Mouse (Mus musculus): ENCODE results near the gene Srp54c. TPM values are rescaled to one million over a fixed set of nuclear protein-coding genes. Genes with fewer than 3 reads are reported as not detected.
"Not testable (repeated sequence)": the region's sequence is repeated elsewhere in the genome, so short reads cannot be mapped to it uniquely, and the experiment has no call there.

The Srp54c gene
- polyA plus RNA-seq (2014; fragmentation: Nextera tagmentation; extraction: Ambion mirVana), result 62.8 and 71.1 TPM in 2 replicates

GRCm38 (mm10) chr12:55229626-55230519 is at the start of gene Srp54c:
Gene Srp54c, plus strand, starts transcription at chr12:55230168.
- H3K36me3 ChIP-seq (ENCODE audit: control insufficient read depth, insufficient read depth, low read length); H3K4me2 ChIP-seq (replicated peaks; ENCODE audit: low read depth, low read length): not testable (repeated sequence)

GRCm38 (mm10) chr12:55187686-55188085 is 42.3 kb upstream of the Srp54c start:
- WGBS, result no CpG with 5 or more reads among the region's 8 CpGs
- not testable (repeated sequence) for H3K9ac ChIP-seq (ENCODE audit: low read depth, low read length); H3K9me3 ChIP-seq (ENCODE audit: control insufficient read depth, low read length); H3K36me3 ChIP-seq (ENCODE audit: control insufficient read depth, insufficient read depth, low read length); H3K4me3 ChIP-seq (ENCODE audit: low read length); H3K27ac ChIP-seq (ENCODE audit: low read depth, low read length); H3K27me3 ChIP-seq (ENCODE audit: control insufficient read depth, insufficient read depth, low read length); H3K4me1 ChIP-seq (ENCODE audit: control insufficient read depth, insufficient read depth, low read length); ATAC-seq (ENCODE audit: low FRiP score, low TSS enrichment); H3K4me2 ChIP-seq (replicated peaks; ENCODE audit: low read depth, low read length)

More at GRCm38 (mm10) chr12:55229626-55230519, at the start of gene Srp54c:
- H3K4me3 ChIP-seq (ENCODE audit: low read length), result peak within 1 kb of the TSS; percentile 29; the same call in 1 of the 2 replicates
- H3K4me1 ChIP-seq (ENCODE audit: control insufficient read depth, insufficient read depth, low read length); H3K9ac ChIP-seq (ENCODE audit: low read depth, low read length); H3K27ac ChIP-seq (ENCODE audit: low read depth, low read length); H3K27me3 ChIP-seq (ENCODE audit: control insufficient read depth, insufficient read depth, low read length); H3K9me3 ChIP-seq (ENCODE audit: control insufficient read depth, low read length): not testable (repeated sequence)
- WGBS, result no CpG with 5 or more reads among the region's 57 CpGs
- ATAC-seq (ENCODE audit: low FRiP score, low TSS enrichment), result peak; percentile 98

GRCm38 (mm10) chr12:55189127-55189526 is 40.8 kb upstream of the Srp54c start:
- not testable (repeated sequence) for ATAC-seq (ENCODE audit: low FRiP score, low TSS enrichment); H3K27ac ChIP-seq (ENCODE audit: low read depth, low read length); H3K36me3 ChIP-seq (ENCODE audit: control insufficient read depth, insufficient read depth, low read length); H3K9ac ChIP-seq (ENCODE audit: low read depth, low read length); H3K4me3 ChIP-seq (ENCODE audit: low read length); H3K27me3 ChIP-seq (ENCODE audit: control insufficient read depth, insufficient read depth, low read length); H3K4me2 ChIP-seq (replicated peaks; ENCODE audit: low read depth, low read length); H3K9me3 ChIP-seq (ENCODE audit: control insufficient read depth, low read length); H3K4me1 ChIP-seq (ENCODE audit: control insufficient read depth, insufficient read depth, low read length)
- WGBS, result no CpG with 5 or more reads among the region's 5 CpGs

- not testable (repeated sequence) for H3K36me3 ChIP-seq (ENCODE audit: control insufficient read depth, insufficient read depth, low read length); H3K9ac ChIP-seq (ENCODE audit: low read depth, low read length); H3K9me3 ChIP-seq (ENCODE audit: control insufficient read depth, low read length); H3K4me3 ChIP-seq (ENCODE audit: low read length); H3K4me2 ChIP-seq (replicated peaks; ENCODE audit: low read depth, low read length); H3K27ac ChIP-seq (ENCODE audit: low read depth, low read length); H3K27me3 ChIP-seq (ENCODE audit: control insufficient read depth, insufficient read depth, low read length); H3K4me1 ChIP-seq (ENCODE audit: control insufficient read depth, insufficient read depth, low read length)
- ATAC-seq (ENCODE audit: low FRiP score, low TSS enrichment), result peak; percentile 97
- no CpG with 5 or more reads among the region's 40 CpGs for WGBS
These were observed 30.7 kb upstream of the Srp54c start, which contains the start of gene 1700047I17Rik2 for GRCm38 (mm10) chr12:55199306-55199705. Gene 1700047I17Rik2, plus strand, starts transcription at chr12:55199592.

- not testable (repeated sequence) for H3K4me2 ChIP-seq (replicated peaks; ENCODE audit: low read depth, low read length); H3K9ac ChIP-seq (ENCODE audit: low read depth, low read length); H3K36me3 ChIP-seq (ENCODE audit: control insufficient read depth, insufficient read depth, low read length); H3K9me3 ChIP-seq (ENCODE audit: control insufficient read depth, low read length); H3K4me3 ChIP-seq (ENCODE audit: low read length); H3K27me3 ChIP-seq (ENCODE audit: control insufficient read depth, insufficient read depth, low read length); H3K27ac ChIP-seq (ENCODE audit: low read depth, low read length); H3K4me1 ChIP-seq (ENCODE audit: control insufficient read depth, insufficient read depth, low read length)
- no CpG with 5 or more reads among the region's 18 CpGs for WGBS
- ATAC-seq (ENCODE audit: low FRiP score, low TSS enrichment), result peak; percentile 50; the same call in 1 of the 2 replicates
These were observed 30.2 kb upstream of the Srp54c start for GRCm38 (mm10) chr12:55199799-55200198.

GRCm38 (mm10) chr12:55212944-55213343 is 17.0 kb upstream of the Srp54c start:
- H3K4me1 ChIP-seq (ENCODE audit: control insufficient read depth, insufficient read depth, low read length); H3K9ac ChIP-seq (ENCODE audit: low read depth, low read length); H3K4me3 ChIP-seq (ENCODE audit: low read length); ATAC-seq (ENCODE audit: low FRiP score, low TSS enrichment); H3K36me3 ChIP-seq (ENCODE audit: control insufficient read depth, insufficient read depth, low read length); H3K27ac ChIP-seq (ENCODE audit: low read depth, low read length); H3K9me3 ChIP-seq (ENCODE audit: control insufficient read depth, low read length); H3K4me2 ChIP-seq (replicated peaks; ENCODE audit: low read depth, low read length); H3K27me3 ChIP-seq (ENCODE audit: control insufficient read depth, insufficient read depth, low read length): not testable (repeated sequence)
- WGBS, result no CpG with 5 or more reads among the region's 6 CpGs

GRCm38 (mm10) chr12:55230520-55230861 is 523 bp downstream of the Srp54c start:
- H3K4me2 ChIP-seq (replicated peaks; ENCODE audit: low read depth, low read length); H3K36me3 ChIP-seq (ENCODE audit: control insufficient read depth, insufficient read depth, low read length); H3K27me3 ChIP-seq (ENCODE audit: control insufficient read depth, insufficient read depth, low read length); H3K4me1 ChIP-seq (ENCODE audit: control insufficient read depth, insufficient read depth, low read length); H3K9ac ChIP-seq (ENCODE audit: low read depth, low read length); H3K9me3 ChIP-seq (ENCODE audit: control insufficient read depth, low read length); ATAC-seq (ENCODE audit: low FRiP score, low TSS enrichment); H3K27ac ChIP-seq (ENCODE audit: low read depth, low read length): not testable (repeated sequence)
- H3K4me3 ChIP-seq (ENCODE audit: low read length), result peak overlapping the region; percentile 29; the same call in 1 of the 2 replicates
- 1% methylated on average over 9 of the region's 25 CpGs for WGBS

- not testable (repeated sequence) for H3K27ac ChIP-seq (ENCODE audit: low read depth, low read length); ATAC-seq (ENCODE audit: low FRiP score, low TSS enrichment); H3K4me1 ChIP-seq (ENCODE audit: control insufficient read depth, insufficient read depth, low read length); H3K9ac ChIP-seq (ENCODE audit: low read depth, low read length); H3K9me3 ChIP-seq (ENCODE audit: control insufficient read depth, low read length); H3K36me3 ChIP-seq (ENCODE audit: control insufficient read depth, insufficient read depth, low read length); H3K27me3 ChIP-seq (ENCODE audit: control insufficient read depth, insufficient read depth, low read length); H3K4me3 ChIP-seq (ENCODE audit: low read length); H3K4me2 ChIP-seq (replicated peaks; ENCODE audit: low read depth, low read length)
- no CpG with 5 or more reads among the region's 8 CpGs for WGBS
These were observed 12.3 kb downstream of the Srp54c start for GRCm38 (mm10) chr12:55242243-55242642.

GRCm38 (mm10) chr12:55261950-55262349 is 32.0 kb downstream of the Srp54c start:
- no CpG with 5 or more reads among the region's 8 CpGs for WGBS

More at GRCm38 (mm10) chr12:55261950-55262349, 32.0 kb downstream of the Srp54c start:
- not testable (repeated sequence) for ATAC-seq (ENCODE audit: low FRiP score, low TSS enrichment); H3K27me3 ChIP-seq (ENCODE audit: control insufficient read depth, insufficient read depth, low read length); H3K9me3 ChIP-seq (ENCODE audit: control insufficient read depth, low read length); H3K27ac ChIP-seq (ENCODE audit: low read depth, low read length); H3K9ac ChIP-seq (ENCODE audit: low read depth, low read length); H3K36me3 ChIP-seq (ENCODE audit: control insufficient read depth, insufficient read depth, low read length); H3K4me3 ChIP-seq (ENCODE audit: low read length); H3K4me2 ChIP-seq (replicated peaks; ENCODE audit: low read depth, low read length); H3K4me1 ChIP-seq (ENCODE audit: control insufficient read depth, insufficient read depth, low read length)
